Mouse (Mus musculus): ENCODE measurements around the gene Tnni3. TPM values are rescaled to one million over a fixed set of nuclear protein-coding genes. Genes with fewer than 3 reads are reported as not detected.

Tnni3 gene
- polyA plus RNA-seq, 1 experiment = 10.0 TPM

DNA sequence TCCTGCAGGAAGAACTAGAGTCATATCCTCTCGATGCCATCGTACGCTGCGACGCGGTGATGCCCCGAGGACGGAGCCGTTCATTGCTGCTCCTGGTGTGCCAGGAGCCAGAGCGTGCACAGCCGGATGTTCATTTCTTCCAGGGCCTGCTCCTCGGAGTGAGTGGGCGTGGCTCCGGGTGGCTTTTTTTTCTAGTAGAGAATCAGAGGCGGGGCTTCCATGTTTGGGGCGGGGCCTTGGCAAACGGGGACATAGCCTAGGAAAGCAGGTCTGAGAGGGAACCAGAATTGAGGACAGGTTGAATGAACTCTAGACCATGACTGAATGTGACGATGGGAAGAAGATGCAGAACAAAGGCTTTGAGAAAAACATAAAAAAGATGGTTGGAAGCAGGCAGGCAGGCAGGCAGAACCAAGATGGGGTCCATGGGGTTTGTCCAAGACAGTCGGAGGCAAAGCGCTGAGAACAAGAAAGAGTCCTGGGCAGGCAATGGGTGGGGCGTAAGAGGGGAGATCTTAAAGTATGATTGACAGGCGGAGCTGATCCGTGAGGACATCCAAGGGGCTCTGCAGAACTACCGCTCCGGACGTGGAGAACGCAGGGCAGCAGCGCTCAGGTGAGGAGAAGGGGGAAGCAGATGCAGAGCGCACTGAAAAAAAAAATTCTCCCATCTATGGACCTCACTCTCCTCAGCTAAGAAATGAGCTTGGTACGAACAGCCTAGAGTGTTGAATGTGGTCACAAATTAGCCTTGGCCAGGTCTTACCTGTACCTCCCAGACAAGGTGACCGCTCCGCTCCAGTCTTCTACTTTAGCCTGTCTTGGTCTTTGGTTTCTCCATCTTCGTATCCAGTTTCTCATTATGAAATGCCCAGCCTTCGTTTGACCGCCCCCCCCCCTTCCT lies 53.5 kb downstream of the Tnni3 start:
- peak overlapping the region; percentile 53 for H3K4me3 ChIP-seq (ENCODE audit: low read depth, low read length)
- peak overlapping the region; percentile 24; the same call in 1 of the 2 replicates for H3K9ac ChIP-seq (ENCODE audit: low read depth, poor library complexity, severe bottlenecking)
- no peaks in the 10 kb centered on the region for H3K9me3 ChIP-seq (replicated peaks; ENCODE audit: control insufficient read depth, insufficient read depth, low read length, poor library complexity, severe bottlenecking)
- TF ChIP-seq POLR2A (IDR thresholded peaks at IDR 0.05; ENCODE audit: insufficient read depth, low read length) (no peak), CTCF (IDR thresholded peaks at IDR 0.05; ENCODE audit: low read depth, low read length) (no peak), EP300 (IDR thresholded peaks at IDR 0.05; ENCODE audit: insufficient read depth, low read depth, low read length) (no peak)
- no peaks in the 10 kb centered on the region for H3K36me3 ChIP-seq (ENCODE audit: control insufficient read depth, insufficient read depth, low read length, poor library complexity, severe bottlenecking)
- H3K27ac ChIP-seq (ENCODE audit: insufficient read depth, low read length) = no peak overlapping the region
- H3K27me3 ChIP-seq (ENCODE audit: control insufficient read depth, insufficient read depth, low read length, poor library complexity, severe bottlenecking) = no peaks in the 10 kb centered on the region
- no peaks in the 10 kb centered on the region for H3K4me1 ChIP-seq (ENCODE audit: control insufficient read depth, insufficient read depth, low read length)

Other genes starting within 250 kb of the Tnni3 start
- not detected in 2 replicates for gene Ncr1, start 186.5 kb downstream of the Tnni3 start, polyA plus RNA-seq (2011; ENCODE audit: insufficient read depth, insufficient read length, low read depth, missing spikeins)
- gene Gp6, start 126.5 kb downstream of the Tnni3 start, polyA plus RNA-seq (2011; ENCODE audit: insufficient read depth, insufficient read length, low read depth, missing spikeins) = not detected in 2 replicates
- gene Rdh13, start 78.6 kb downstream of the Tnni3 start, polyA plus RNA-seq (2011; ENCODE audit: insufficient read depth, insufficient read length, low read depth, missing spikeins) = 17.7 and 18.1 TPM in 2 replicates
- 7.0 and 13.2 TPM in 2 replicates for gene Eps8l1, start 63.6 kb downstream of the Tnni3 start, polyA plus RNA-seq (2011; ENCODE audit: insufficient read depth, insufficient read length, low read depth, missing spikeins)
- 63.1 and 68.7 TPM in 2 replicates for gene Ppp1r12c, start 22.5 kb downstream of the Tnni3 start, polyA plus RNA-seq (2011; ENCODE audit: insufficient read depth, insufficient read length, low read depth, missing spikeins)
- gene Tnnt1, start 7.8 kb downstream of the Tnni3 start, polyA plus RNA-seq (2011; ENCODE audit: insufficient read depth, insufficient read length, low read depth, missing spikeins) = 20.2 and 20.7 TPM in 2 replicates
- 9.2 and 10.0 TPM in 2 replicates for gene Dnaaf3, start 8.2 kb upstream of the Tnni3 start, polyA plus RNA-seq (2011; ENCODE audit: insufficient read depth, insufficient read length, low read depth, missing spikeins)
- gene Syt5, start 23.3 kb upstream of the Tnni3 start, polyA plus RNA-seq (2011; ENCODE audit: insufficient read depth, insufficient read length, low read depth, missing spikeins) = 4.3 and 4.9 TPM in 2 replicates
- not detected in 2 replicates for gene Ptprh, start 79.8 kb upstream of the Tnni3 start, polyA plus RNA-seq (2011; ENCODE audit: insufficient read depth, insufficient read length, low read depth, missing spikeins)
- 3.8 and 5.5 TPM in 2 replicates for gene Tmem86b, start 107.2 kb upstream of the Tnni3 start, polyA plus RNA-seq (2011; ENCODE audit: insufficient read depth, insufficient read length, low read depth, missing spikeins)
- gene Ppp6r1, start 134.8 kb upstream of the Tnni3 start, polyA plus RNA-seq (2011; ENCODE audit: insufficient read depth, insufficient read length, low read depth, missing spikeins) = 58.6 and 66.3 TPM in 2 replicates
- gene Hspbp1, start 160.8 kb upstream of the Tnni3 start, polyA plus RNA-seq (2011; ENCODE audit: insufficient read depth, insufficient read length, low read depth, missing spikeins) = 51.8 and 63.3 TPM in 2 replicates
- gene Brsk1, start 166.4 kb upstream of the Tnni3 start, polyA plus RNA-seq (2011; ENCODE audit: insufficient read depth, insufficient read length, low read depth, missing spikeins) = 10.9 TPM in 2 replicates
- not detected in 2 replicates for gene Tmem150b, start 201.0 kb upstream of the Tnni3 start, polyA plus RNA-seq (2011; ENCODE audit: insufficient read depth, insufficient read length, low read depth, missing spikeins)
- 69.0 and 72.3 TPM in 2 replicates for gene Kmt5c, start 215.9 kb upstream of the Tnni3 start, polyA plus RNA-seq (2011; ENCODE audit: insufficient read depth, insufficient read length, low read depth, missing spikeins)
- 319 and 368 TPM in 2 replicates for gene Cox6b2, start 228.9 kb upstream of the Tnni3 start, polyA plus RNA-seq (2011; ENCODE audit: insufficient read depth, insufficient read length, low read depth, missing spikeins)
- gene Fam71e2, start 247.1 kb upstream of the Tnni3 start, polyA plus RNA-seq (2011; ENCODE audit: insufficient read depth, insufficient read length, low read depth, missing spikeins) = not detected in 2 replicates

Measured in ES-Bruce4 (cell line).